Mouse (Mus musculus) erythroblast, embryonic 14.5 days (primary cell): ENCODE measurements around the gene Gm21992. TPM values are rescaled to one million over a fixed set of nuclear protein-coding genes. Genes with fewer than 3 reads are reported as not detected.

Source experiments
- H3K27me3 ChIP-seq: 2 replicates; pipeline ENCODE4 v1.6.1; 2012; ENCODE audit warnings: inconsistent platforms; ENCODE audit not compliant: control insufficient read depth
- H3K36me3 ChIP-seq: 2 replicates; pipeline ENCODE4 v1.6.1; 2012; ENCODE audit warnings: mild to moderate bottlenecking, inconsistent platforms; ENCODE audit not compliant: control insufficient read depth
- H3K4me1 ChIP-seq: 2 replicates; pipeline ENCODE4 v1.6.1; 2012; ENCODE audit warnings: inconsistent platforms; ENCODE audit not compliant: control insufficient read depth
- H3K4me3 ChIP-seq: replicated peaks from 2 replicates; pipeline ENCODE3; 2012; ENCODE audit warnings: moderate library complexity, mild to moderate bottlenecking, inconsistent platforms
- H3K9me3 ChIP-seq: 2 replicates; pipeline ENCODE4 v1.6.1; 2012; ENCODE audit warnings: low read length, inconsistent platforms, mixed read lengths; ENCODE audit not compliant: control insufficient read depth
- GATA1 ChIP-seq: IDR thresholded peaks from 2 replicates; pipeline ENCODE4 v1.6.1; 2012; ENCODE audit warnings: low read length, inconsistent platforms, mixed read lengths
- TAL1 ChIP-seq: IDR thresholded peaks from 3 replicates; pipeline ENCODE4 v1.6.1; 2012; ENCODE audit warnings: low read length, inconsistent platforms, mixed read lengths
- polyA plus RNA-seq: library from polyadenylated mRNA; stranded (reverse); fragments of >175 nt; gene quantifications from 2 replicates; pipeline ENCODE4 v1.2.3, GENCODE M21; 2012

Gene Gm21992
- polyA plus RNA-seq = 0.19 and 0.62 TPM in 2 replicates

GRCm38 (mm10) chr19:4811063-4811908 lies at the start of gene Gm21992, which contains the start of gene Rbm14:
Gm21992 (minus strand) TSS chr19:4811612.
Rbm14 (minus strand) TSS chr19:4811634.
- Histone ChIP-seq H3K4me3 (peak within 1 kb of the TSS; percentile 90), H3K36me3 (peaks cover 23% of the 10 kb centered on the region), H3K9me3 (no peaks in the 10 kb centered on the region; the same call in 1 of the 2 replicates), H3K27me3 (peaks cover 5% of the 10 kb centered on the region), H3K4me1 (peaks cover 40% of the 10 kb centered on the region)
- no peak for TF ChIP-seq TAL1
- no peak for TF ChIP-seq GATA1

GRCm38 (mm10) chr19:4859081-4859480 lies 47.7 kb upstream of the Gm21992 start:
- H3K36me3 ChIP-seq = peaks cover 67% of the 10 kb centered on the region
- H3K4me1 ChIP-seq = peaks cover 86% of the 10 kb centered on the region
- H3K4me3 ChIP-seq = peak overlapping the region; percentile 67
- peaks cover 7% of the 10 kb centered on the region for H3K9me3 ChIP-seq
- H3K27me3 ChIP-seq = peaks cover 55% of the 10 kb centered on the region
- TF ChIP-seq GATA1 (peak; percentile 97), TAL1 (peak; percentile 98)

- peaks cover 59% of the 10 kb centered on the region for H3K27me3 ChIP-seq
- peaks cover 5% of the 10 kb centered on the region; the same call in 1 of the 2 replicates for H3K9me3 ChIP-seq
- peaks cover 66% of the 10 kb centered on the region for H3K4me1 ChIP-seq
- no peak for TF ChIP-seq TAL1
- TF ChIP-seq GATA1 = no peak
- peak overlapping the region; percentile 66 for H3K4me3 ChIP-seq
- peaks cover 46% of the 10 kb centered on the region for H3K36me3 ChIP-seq
Measured at GRCm38 (mm10) chr19:4855951-4856350, 44.5 kb upstream of the Gm21992 start.

GRCm38 (mm10) chr19:4855470-4855820 lies 44.0 kb upstream of the Gm21992 start:
- H3K9me3 ChIP-seq = peaks cover 5% of the 10 kb centered on the region; the same call in 1 of the 2 replicates
- H3K4me1 ChIP-seq = peaks cover 61% of the 10 kb centered on the region
- TF ChIP-seq GATA1 (no peak), TAL1 (no peak)
- H3K27me3 ChIP-seq = peaks cover 64% of the 10 kb centered on the region
- peaks cover 41% of the 10 kb centered on the region for H3K36me3 ChIP-seq
- H3K4me3 ChIP-seq = peak overlapping the region; percentile 66

GRCm38 (mm10) chr19:4854552-4855469 lies 43.4 kb upstream of the Gm21992 start, which contains the start of gene Ctsf:
Ctsf (plus strand) TSS chr19:4855130.
- peaks cover 54% of the 10 kb centered on the region for H3K4me1 ChIP-seq
- TF ChIP-seq TAL1 = no peak
- TF ChIP-seq GATA1 = no peak
- H3K9me3 ChIP-seq = peaks cover 5% of the 10 kb centered on the region; the same call in 1 of the 2 replicates
- peaks cover 70% of the 10 kb centered on the region for H3K27me3 ChIP-seq
- H3K4me3 ChIP-seq = peak within 1 kb of the TSS; percentile 66
- H3K36me3 ChIP-seq = peaks cover 34% of the 10 kb centered on the region

- H3K9me3 ChIP-seq = peaks cover 2% of the 10 kb centered on the region; the same call in 1 of the 2 replicates
- H3K4me1 ChIP-seq = peaks cover 19% of the 10 kb centered on the region
- TF ChIP-seq TAL1 (no peak), GATA1 (no peak)
- no peak overlapping the region for H3K4me3 ChIP-seq
- H3K36me3 ChIP-seq = no peaks in the 10 kb centered on the region
- H3K27me3 ChIP-seq = peaks cover 85% of the 10 kb centered on the region
Measured at GRCm38 (mm10) chr19:4850281-4850680, 38.9 kb upstream of the Gm21992 start.

- Histone ChIP-seq H3K4me3 (no peak overlapping the region), H3K27me3 (peaks cover 81% of the 10 kb centered on the region), H3K4me1 (peaks cover 16% of the 10 kb centered on the region), H3K36me3 (no peaks in the 10 kb centered on the region), H3K9me3 (peaks cover 2% of the 10 kb centered on the region; the same call in 1 of the 2 replicates)
- no peak for TF ChIP-seq TAL1
- TF ChIP-seq GATA1 = no peak
Measured at GRCm38 (mm10) chr19:4849800-4850199, 38.4 kb upstream of the Gm21992 start.

- Histone ChIP-seq H3K27me3 (peaks cover 73% of the 10 kb centered on the region), H3K4me1 (peaks cover 10% of the 10 kb centered on the region)
- TF ChIP-seq GATA1 (no peak), TAL1 (no peak)
Measured at GRCm38 (mm10) chr19:4847490-4847889, 36.1 kb upstream of the Gm21992 start.

More at GRCm38 (mm10) chr19:4847490-4847889, 36.1 kb upstream of the Gm21992 start:
- no peaks in the 10 kb centered on the region for H3K36me3 ChIP-seq
- H3K9me3 ChIP-seq = no peaks in the 10 kb centered on the region
- no peak overlapping the region for H3K4me3 ChIP-seq
